Mouse (Mus musculus): ENCODE results near the gene Rabepk. TPM values are rescaled to one million over a fixed set of nuclear protein-coding genes. Genes with fewer than 3 reads are reported as not detected.
A peak's percentile ranks its signal among the peaks of the same experiment; 100 is the strongest.
"Not testable (repeated sequence)": the region's sequence is repeated elsewhere in the genome, so short reads cannot be mapped to it uniquely, and the experiment has no call there.

Gene Rabepk
- 47.9 TPM for polyA plus RNA-seq (2021)

GRCm38 (mm10) chr2:34799357-34800256, at the start of gene Rabepk:
TSS of gene Rabepk (minus strand) at chr2:34799912.
- no peaks in the 10 kb centered on the region for H3K27me3 ChIP-seq
- ATAC-seq = peak; percentile 77
- TF ChIP-seq CTCF (IDR thresholded peaks at IDR 0.05) = no peak
- DNase-seq (ENCODE audit: low read depth, low spot score) = no peak
- in situ Hi-C loops (cut with MboI; ENCODE audit: low pct_unique_long_range_greater_than_20kb) = no loop called here
- POLR2A ChIA-PET = interaction anchor here (1.0 to 2.3 kb wide), 2 partner anchors 29 to 1043 kb away, joined by 3 to 12 read pairs; partner anchors contain the start of gene Hspa5
- CTCF ChIA-PET = interaction anchor here (1.2 to 2.0 kb wide), 3 partner anchors 15 to 172 kb away, joined by 3 to 12 read pairs (median 3); no protein-coding TSS in a partner anchor

DNA sequence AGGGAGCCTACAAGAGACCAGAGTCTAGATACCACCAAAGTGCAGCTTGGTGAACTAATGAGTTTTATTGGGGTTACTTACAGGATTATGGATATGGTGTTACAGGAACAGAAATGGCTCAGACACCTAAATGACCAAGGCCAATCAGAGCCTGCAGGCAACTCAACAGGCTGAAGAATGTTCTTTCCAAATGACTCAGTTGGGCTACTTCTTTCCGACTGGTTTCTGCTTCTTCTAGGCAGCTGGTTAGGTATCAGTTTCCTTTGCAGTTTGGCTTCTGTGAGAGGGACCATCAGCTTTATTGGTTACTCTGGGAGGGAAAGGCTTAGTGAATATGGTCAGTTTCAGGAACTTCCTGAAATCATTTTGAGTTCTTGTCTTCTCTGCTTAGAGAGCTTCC, 48.0 kb upstream of the Rabepk start:
- TF ChIP-seq CTCF (IDR thresholded peaks at IDR 0.05) = no peak
- ChIA-PET POLR2A (interaction anchor here (0.9 kb wide), 1 partner anchor 23 kb away, joined by 3 read pairs; no protein-coding TSS in a partner anchor), CTCF (interaction anchor here (1.1 to 1.7 kb wide), 2 partner anchors 11 to 13 kb away, joined by 4 to 6 read pairs; no protein-coding TSS in a partner anchor)
- DNase-seq (ENCODE audit: low read depth, low spot score) (no peak), ATAC-seq (no peak)
- peaks cover 3% of the 10 kb centered on the region for H3K27me3 ChIP-seq
- in situ Hi-C loops (cut with MboI; ENCODE audit: low pct_unique_long_range_greater_than_20kb) = no loop called here

DNA sequence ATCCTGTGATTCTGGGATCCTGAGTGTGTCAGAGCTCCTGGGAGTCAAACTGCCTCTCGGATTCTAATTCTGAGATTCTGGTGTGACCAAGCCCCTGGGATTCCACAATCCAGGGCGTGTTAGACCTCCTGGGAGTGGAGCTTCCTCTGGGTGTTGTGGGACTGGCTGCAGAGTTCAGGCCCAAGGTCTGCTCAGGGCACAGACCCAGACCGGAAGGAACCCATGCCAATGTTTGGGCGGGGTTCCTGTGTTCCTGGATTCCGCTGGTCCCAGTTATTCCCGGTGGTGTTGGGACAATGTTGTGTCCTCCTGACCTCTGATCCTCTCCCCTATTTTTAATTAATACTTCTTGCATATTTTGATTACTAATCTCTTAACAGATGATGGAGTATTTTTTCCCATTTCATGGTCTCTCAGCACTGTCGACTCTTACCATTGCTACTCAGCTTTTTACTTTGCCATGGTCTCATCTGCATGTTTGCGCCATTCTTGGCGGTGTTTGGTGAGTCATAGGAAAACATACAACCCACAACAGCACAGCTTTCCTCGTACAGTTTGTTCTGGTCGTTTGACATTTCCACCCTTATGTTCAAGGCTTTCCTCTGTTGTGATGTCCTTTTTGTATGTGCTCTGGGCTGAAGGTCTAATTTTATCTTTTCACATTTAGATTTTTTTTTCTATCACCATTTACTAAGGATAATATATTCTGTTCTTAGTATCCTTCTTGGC, 43.7 kb upstream of the Rabepk start:
- ATAC-seq = no peak
- ChIA-PET POLR2A (interaction anchor here (1.0 kb wide), 1 partner anchor 27 kb away, joined by 3 read pairs; no protein-coding TSS in a partner anchor), CTCF (no interaction called here)
- no peak for DNase-seq (ENCODE audit: low read depth, low spot score)
- in situ Hi-C loops (cut with MboI; ENCODE audit: low pct_unique_long_range_greater_than_20kb) = no loop called here
- no peak for TF ChIP-seq CTCF (IDR thresholded peaks at IDR 0.05)
- peaks cover 7% of the 10 kb centered on the region for H3K27me3 ChIP-seq

DNA sequence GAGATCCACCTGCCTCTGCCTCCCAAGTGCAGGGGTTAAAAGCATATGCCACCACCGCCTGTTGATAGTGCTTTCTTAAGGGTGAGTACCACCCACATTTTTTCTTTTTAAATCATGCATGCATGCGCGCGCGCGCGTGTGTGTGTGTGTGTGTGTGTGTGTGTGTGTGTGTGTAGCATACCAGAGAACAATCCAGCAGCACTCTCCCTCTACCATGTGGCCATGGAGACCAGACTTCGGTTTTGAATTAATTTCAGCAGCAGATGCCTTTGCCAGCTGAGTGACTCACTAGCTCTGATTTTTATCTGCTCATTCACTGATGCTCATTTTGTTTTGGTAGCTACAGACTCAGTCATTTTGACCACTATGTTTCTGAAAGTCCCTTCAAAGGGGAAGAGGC, 42.0 kb upstream of the Rabepk start:
- peaks cover 13% of the 10 kb centered on the region for H3K27me3 ChIP-seq
- ATAC-seq = no peak
- ChIA-PET CTCF (no interaction called here), POLR2A (no interaction called here)
- no peak for TF ChIP-seq CTCF (IDR thresholded peaks at IDR 0.05)
- no peak for DNase-seq (ENCODE audit: low read depth, low spot score)
- in situ Hi-C loops (cut with MboI; ENCODE audit: low pct_unique_long_range_greater_than_20kb) = no loop called here

GRCm38 (mm10) chr2:34840143-34840542, 40.4 kb upstream of the Rabepk start:
- peaks cover 21% of the 10 kb centered on the region for H3K27me3 ChIP-seq
- DNase-seq (ENCODE audit: low read depth, low spot score); POLR2A ChIA-PET; ATAC-seq; in situ Hi-C loops (cut with MboI; ENCODE audit: low pct_unique_long_range_greater_than_20kb): not testable (repeated sequence)
- TF ChIP-seq CTCF (IDR thresholded peaks at IDR 0.05) = peak; percentile 56
- CTCF ChIA-PET = interaction anchor here (1.0 kb wide), 1 partner anchor 9 kb away, joined by 3 read pairs; no protein-coding TSS in a partner anchor

- in situ Hi-C loops (cut with MboI; ENCODE audit: low pct_unique_long_range_greater_than_20kb) = no loop called here
- DNase-seq (ENCODE audit: low read depth, low spot score) (no peak), ATAC-seq (no peak)
- TF ChIP-seq CTCF (IDR thresholded peaks at IDR 0.05) = no peak
- peaks cover 18% of the 10 kb centered on the region for H3K27me3 ChIP-seq
- POLR2A ChIA-PET = no interaction called here
- CTCF ChIA-PET = no interaction called here
These were observed 36.0 kb upstream of the Rabepk start for GRCm38 (mm10) chr2:34835669-34836068.

DNA sequence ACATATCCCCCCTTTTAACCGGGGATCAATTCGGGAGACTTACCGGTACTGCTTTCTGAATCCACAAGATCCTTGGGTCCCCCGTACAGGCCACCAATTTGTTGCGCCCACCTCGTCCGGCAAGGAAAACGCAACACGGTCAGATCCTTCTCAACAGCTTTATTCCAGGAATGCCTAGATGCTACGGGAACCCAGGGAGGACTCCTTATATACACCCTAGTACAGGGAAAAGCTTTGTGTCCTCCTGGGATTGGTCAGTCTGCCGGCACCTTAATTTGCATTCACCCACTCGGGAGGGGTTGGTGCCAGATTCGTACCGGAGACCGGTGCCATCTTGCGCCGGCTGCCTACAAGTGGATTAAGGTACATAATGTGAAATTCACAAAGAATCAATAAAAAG, 33.9 kb upstream of the Rabepk start:
- in situ Hi-C loops (cut with MboI; ENCODE audit: low pct_unique_long_range_greater_than_20kb) = no loop called here
- POLR2A ChIA-PET = no interaction called here
- CTCF ChIA-PET = no interaction called here
- peaks cover 16% of the 10 kb centered on the region for H3K27me3 ChIP-seq
- ATAC-seq (no peak), DNase-seq (ENCODE audit: low read depth, low spot score) (no peak)
- TF ChIP-seq CTCF (IDR thresholded peaks at IDR 0.05) = no peak

DNA sequence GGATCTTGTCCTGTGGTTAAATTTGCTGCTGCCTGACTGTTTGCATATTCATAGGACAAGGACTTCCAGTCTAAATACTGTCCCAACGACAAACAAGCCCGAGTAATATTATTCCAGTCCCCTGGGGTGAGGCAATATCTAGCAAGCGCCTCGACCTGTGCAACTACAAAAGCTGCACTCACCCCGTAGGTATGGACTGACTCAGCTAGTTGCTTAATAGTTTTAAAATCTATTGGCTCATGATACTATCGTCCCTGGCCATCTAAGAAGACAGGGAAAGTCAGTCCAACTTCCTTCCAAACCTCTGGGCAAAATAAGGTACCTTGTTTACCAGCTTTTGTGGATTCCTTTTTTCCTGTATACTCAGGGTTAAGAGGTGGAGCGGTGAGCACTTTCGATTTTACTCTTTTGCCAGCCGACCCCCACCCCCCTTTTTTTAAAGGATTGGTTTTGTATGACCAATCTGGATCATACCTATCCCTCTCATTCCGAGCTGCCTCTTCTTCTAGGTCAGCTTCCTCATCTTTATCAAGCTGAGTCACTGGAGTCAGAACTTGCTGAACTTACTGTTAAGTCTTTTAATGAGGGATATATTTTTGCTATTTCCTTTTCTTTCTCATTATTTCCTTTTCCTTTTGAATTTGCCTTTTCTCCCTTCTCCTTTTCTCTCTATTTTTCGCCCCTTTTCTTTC, 33.2 kb upstream of the Rabepk start, which contains the start of gene Gm34653:
TSS of gene Gm34653 (plus strand) at position 242 of the 692 bp plus-strand sequence.
- CTCF ChIA-PET; in situ Hi-C loops (cut with MboI; ENCODE audit: low pct_unique_long_range_greater_than_20kb); DNase-seq (ENCODE audit: low read depth, low spot score); ATAC-seq; POLR2A ChIA-PET; H3K27me3 ChIP-seq: not testable (repeated sequence)

DNA sequence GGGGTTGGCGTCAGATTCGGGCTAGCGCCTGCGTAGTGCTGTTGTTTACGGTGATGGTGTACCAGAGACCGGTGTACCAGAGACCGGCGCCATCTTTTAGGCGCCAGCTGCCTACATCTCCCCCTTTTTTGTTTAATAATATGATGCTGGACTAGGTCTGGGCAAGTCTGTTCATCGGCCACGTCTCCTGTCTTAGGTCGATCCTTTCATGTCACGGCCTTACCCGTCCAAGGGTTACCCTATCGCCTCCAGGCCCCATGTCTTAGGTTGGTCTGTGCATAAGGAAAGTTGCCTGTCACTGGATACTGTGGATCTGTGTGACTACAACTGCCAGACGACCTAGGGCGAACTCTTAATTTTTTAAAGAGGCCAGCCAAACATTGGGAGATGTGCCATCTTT, 30.4 kb upstream of the Rabepk start:
- H3K27me3 ChIP-seq; POLR2A ChIA-PET; in situ Hi-C loops (cut with MboI; ENCODE audit: low pct_unique_long_range_greater_than_20kb); DNase-seq (ENCODE audit: low read depth, low spot score); CTCF ChIA-PET; ATAC-seq: not testable (repeated sequence)

GRCm38 (mm10) chr2:34828026-34828425, 28.3 kb upstream of the Rabepk start:
- H3K27me3 ChIP-seq = no peaks in the 10 kb centered on the region
- ATAC-seq (no peak), DNase-seq (ENCODE audit: low read depth, low spot score) (no peak)
- in situ Hi-C loops (cut with MboI; ENCODE audit: low pct_unique_long_range_greater_than_20kb) = no loop called here
- no peak for TF ChIP-seq CTCF (IDR thresholded peaks at IDR 0.05)
- CTCF ChIA-PET = interaction anchor here (1.3 to 2.3 kb wide), 2 partner anchors 10 to 11 kb away, joined by 3 to 5 read pairs; no protein-coding TSS in a partner anchor
- POLR2A ChIA-PET = interaction anchor here (1.4 kb wide), 1 partner anchor 43 kb away, joined by 3 read pairs; no protein-coding TSS in a partner anchor
